Mouse (Mus musculus) frontal cortex, postnatal 36 days (tissue): Measurements from ENCODE around the gene Gpr4.

Experiments
- DNase-seq, 2 experiments: peaks; one replicate each; pipeline ENCODE4 v3.0.0; 2022; ENCODE audit warnings: low spot score in 2 of 2

The Gpr4 gene

GRCm38 (mm10) chr7:19194676-19195075, 17.7 kb upstream of the Gpr4 start:
- DNase-seq, result no peak

GRCm38 (mm10) chr7:19196676-19197075, 15.7 kb upstream of the Gpr4 start:
- peak; percentile 44 to 46 for DNase-seq

DNA sequence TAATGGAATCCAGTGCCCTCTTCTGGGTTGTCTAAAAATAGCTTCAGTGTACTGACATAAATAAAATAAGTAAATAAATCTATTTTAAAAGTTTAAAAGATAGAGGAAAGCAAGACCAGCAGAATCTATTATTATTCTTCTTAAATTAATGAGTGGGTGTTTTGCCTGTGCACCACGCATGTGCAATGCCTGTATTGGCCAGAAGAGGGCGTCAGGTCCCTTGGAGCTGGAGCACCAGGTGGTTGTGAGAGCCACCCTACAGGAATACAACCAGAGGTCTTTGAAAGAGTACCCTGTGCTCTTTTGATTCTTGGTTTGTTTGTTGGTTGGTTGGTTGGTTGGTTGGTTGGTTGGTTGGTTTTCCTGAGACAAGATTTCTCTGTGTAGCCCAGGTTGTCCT, 14.4 kb upstream of the Gpr4 start:
- no peak for DNase-seq

DNA sequence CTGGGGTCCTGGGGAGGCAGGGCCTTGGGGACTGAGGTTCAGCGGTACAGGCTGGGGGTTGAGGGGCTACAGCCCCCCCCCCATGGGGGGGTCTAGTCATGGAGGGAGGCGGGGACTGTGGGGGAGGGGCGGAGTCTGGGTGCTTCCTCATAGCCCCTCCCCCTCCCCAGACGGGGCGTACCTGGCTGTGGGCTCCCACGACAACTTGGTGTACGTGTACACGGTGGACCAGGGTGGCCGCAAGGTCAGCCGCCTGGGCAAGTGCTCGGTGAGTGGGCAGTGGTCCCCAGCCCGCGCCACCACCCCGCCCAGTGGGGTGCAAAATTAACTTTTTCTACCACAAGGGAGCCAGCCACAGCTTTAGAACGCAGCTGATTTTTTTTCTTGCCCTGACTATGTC, 10.7 kb upstream of the Gpr4 start:
- DNase-seq, result no peak

- DNase-seq, result no peak
These were observed 10.1 kb upstream of the Gpr4 start for GRCm38 (mm10) chr7:19202065-19202850.

DNA sequence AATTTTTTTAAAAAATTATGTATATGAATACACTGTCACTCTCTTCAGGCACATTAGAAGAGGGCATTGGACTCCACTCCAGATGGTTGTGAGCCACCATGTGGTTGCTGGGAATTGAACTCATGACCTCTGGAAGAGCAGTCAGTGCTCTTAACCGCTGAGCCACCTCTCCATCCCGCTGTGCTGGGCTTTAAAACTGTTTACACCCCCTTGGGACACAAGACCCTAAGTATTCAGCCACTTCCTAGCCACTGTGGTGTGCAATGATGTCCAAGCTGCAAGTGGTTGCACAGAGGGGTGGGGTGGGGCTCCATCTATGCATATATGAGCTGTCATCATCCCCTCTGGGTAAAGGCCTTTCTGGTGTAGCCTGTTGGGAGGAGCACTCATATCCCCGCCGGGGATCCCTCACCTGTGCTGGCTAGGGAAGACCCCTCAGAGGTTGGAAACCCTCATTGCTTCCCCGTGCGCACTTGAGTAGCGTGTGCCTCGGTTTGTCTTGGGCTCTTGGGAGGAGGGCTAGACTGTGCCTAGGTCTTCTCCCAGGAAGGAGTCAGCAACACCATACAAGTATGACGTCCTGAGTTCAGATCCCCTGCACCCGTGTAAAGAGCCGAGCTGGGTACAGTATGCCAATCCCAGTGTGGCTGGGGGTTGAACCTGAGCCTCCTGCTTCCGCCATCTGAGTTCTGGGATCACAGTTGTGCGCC, 4.0 kb upstream of the Gpr4 start:
- no peak for DNase-seq

DNA sequence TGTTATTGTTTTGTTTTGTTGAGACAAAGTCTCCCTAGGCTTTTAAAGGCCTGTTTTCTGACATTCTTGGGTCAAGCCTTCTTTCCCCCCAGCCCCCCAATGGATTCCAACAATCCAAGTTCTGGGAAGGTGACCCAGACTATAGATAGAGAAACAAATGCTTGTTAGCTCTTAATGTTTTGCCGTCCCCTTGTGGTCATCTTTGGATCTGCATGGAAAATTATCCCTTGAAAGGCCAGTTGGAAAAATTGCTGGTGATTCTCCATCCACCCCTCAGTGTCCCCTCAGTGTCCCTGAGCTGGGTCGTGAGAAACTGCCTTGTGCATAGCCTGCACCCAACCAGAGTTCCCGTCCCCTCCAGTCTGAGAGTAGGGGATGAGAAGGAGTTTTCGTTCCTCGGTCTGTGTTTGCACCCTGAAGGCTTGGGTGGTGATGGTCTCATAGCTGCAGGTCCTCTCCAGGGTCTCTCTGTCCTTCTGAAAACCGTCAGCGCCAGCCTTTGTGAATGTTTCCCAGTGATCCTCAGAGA, 3.3 kb upstream of the Gpr4 start:
- DNase-seq, result peak; percentile 35 to 53

GRCm38 (mm10) chr7:19209494-19209893, 2.8 kb upstream of the Gpr4 start:
- DNase-seq, result no peak

DNA sequence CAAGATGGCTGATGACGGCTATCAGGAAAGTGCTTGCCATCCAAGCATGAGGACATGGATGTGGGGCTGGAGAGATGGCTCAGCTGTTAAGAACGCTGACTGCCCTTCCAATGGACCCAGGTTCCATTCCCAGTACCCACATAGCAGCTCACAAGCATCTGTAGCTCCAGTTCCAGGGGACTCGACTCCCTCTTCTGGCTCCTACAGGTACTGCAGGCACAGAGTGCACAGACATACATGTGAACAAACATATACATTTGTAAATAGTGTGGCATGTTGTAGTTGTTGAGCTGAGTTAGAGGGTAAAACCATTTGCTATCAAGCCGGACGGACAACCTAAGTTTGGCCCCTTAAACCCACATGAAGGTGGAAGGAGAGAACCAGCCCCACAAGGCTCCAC, 2.3 kb upstream of the Gpr4 start:
- DNase-seq, result no peak

DNA sequence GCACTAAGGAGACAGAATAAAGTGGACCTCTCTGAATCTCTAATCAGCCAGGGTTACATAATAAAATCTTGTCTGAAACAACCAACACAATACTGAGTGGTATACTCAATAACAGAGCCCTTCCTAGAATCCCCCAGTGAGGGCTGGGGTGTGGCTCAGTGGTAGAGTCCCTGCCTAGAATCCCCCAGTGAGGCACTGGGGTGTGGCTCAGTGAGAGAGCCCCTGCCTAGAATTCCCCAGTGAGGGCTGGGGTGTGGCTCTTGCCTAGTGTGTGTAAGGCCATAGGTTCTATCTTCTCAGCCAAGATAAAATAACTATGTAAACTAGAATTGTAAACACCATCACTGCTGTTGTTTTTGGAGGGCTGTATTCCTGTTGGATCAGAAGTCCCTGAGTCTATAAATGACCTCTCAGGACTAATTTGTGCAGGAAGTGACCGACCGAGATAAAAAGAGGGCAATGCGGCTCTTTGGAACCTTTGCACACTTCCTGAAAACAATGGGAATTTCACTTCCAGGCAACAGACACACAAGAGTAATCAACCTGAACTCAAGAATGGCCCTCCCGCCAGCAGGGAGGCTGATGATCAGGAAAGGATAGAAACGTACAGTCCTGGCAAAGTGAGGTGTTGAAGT, 1.2 kb upstream of the Gpr4 start:
- no peak for DNase-seq

GRCm38 (mm10) chr7:19213385-19213784, 1.0 kb downstream of the Gpr4 start:
- DNase-seq, result no peak

- DNase-seq, result no peak
These were observed 2.0 kb downstream of the Gpr4 start for GRCm38 (mm10) chr7:19214369-19214768.

- DNase-seq, result no peak
These were observed 2.6 kb downstream of the Gpr4 start for GRCm38 (mm10) chr7:19214940-19215339.

DNA sequence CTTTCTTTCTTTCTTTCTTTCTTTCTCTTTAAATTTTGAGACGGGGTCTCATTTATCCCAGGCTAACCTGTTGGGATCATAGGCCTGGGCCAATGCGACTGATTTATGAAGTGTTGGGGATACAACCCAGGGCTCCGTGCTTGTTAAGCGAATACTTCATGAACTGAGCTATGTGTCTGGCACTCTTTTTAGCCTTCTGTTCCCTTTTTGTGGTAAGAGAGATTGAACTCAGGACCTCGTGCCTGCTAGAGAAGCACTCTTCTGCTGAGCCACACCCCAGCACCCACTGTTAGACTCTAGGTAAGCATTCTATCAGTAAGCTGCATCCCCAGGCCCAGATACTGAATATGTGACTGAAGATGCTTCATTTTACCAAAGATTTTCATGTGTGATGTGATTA, 5.2 kb downstream of the Gpr4 start:
- DNase-seq, result no peak

- no peak for DNase-seq
These were observed 5.6 kb downstream of the Gpr4 start for GRCm38 (mm10) chr7:19217944-19218343.

- DNase-seq, result no peak
These were observed 7.7 kb downstream of the Gpr4 start for GRCm38 (mm10) chr7:19220061-19220460.

GRCm38 (mm10) chr7:19222189-19222588, 9.9 kb downstream of the Gpr4 start:
- DNase-seq, result no peak

- DNase-seq, result no peak
These were observed 10.5 kb downstream of the Gpr4 start for GRCm38 (mm10) chr7:19222875-19223274.

DNA sequence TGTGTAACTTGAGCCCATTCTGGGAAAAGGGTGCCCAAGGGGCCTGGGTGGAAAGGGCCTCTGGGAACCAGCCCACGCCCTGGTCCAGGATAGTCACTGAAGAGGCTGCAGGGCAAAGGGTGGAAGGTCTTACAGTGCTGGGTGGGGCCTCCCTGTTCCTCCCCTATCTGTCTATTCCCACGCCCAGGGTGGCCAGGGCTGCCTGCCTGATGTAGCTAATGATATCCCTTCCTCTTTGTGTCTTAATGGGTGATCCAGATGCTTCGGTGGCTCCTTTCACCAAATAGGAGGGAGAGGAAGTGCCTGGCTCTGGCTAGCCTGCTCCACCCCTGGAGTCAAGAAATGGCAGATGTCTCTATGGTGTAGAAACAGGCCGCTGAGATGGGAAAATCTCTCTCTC, 12.6 kb downstream of the Gpr4 start:
- no peak for DNase-seq

DNA sequence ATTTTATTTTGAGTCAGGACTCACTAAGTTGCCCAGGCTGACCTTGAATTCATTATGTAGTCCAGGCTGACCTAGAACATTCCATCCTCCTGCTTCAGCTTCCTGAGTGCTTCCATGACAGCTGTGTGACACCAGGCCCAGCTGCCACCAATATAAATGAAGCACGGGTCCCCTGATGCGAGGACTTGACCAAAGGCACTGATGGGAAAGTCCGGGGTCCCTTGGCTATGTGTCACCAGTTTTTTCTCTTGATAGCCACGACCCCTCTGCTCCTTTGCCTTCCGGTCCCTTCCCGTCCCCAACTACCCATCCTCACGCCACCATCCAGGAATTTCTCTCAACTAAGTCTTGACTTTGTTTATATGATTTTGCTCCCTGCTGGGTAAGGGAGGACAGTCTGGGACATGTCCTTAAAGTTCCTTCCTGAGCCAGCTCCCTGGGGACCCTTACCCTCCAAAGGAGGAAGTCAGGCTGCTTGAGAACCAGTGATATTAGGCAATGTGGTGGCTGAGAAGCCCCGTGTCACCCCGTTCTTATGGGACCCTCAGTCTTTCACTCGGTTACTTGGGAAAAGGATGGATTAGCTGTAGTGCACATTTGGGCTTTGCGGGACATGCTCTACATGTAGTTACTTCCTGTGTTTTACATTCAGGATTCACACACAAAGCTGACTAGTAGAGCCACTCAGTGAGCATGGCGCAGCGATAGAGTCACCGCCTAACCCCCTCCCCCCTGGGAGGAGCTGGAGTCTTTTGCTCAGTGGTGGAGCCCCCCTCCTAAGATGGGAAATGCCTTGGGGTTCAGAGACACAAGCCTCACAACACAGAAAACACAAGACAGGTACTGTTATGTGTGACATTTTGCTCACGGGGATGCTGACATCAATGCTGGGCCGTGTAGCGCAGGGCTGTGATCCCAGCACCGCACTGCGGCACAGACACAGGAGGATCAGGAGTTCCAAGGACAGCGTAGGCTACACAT, 14.8 kb downstream of the Gpr4 start:
- peak in 1 of 2 experiments; percentile 38 for DNase-seq
